Mouse (Mus musculus) megakaryocyte, embryonic 14.5 days (primary cell): Measurements from ENCODE around the gene Sorbs2.

Experiments used
- FLI1 ChIP-seq: IDR thresholded peaks from 2 replicates; pipeline ENCODE4 v1.6.1; 2012; ENCODE audit warnings: low read length, inconsistent platforms, mixed read lengths
- GATA1 ChIP-seq: IDR thresholded peaks from 3 replicates; pipeline ENCODE4 v1.6.1; 2012; ENCODE audit warnings: mixed read lengths, low read length, inconsistent platforms, borderline replicate concordance

DNA sequence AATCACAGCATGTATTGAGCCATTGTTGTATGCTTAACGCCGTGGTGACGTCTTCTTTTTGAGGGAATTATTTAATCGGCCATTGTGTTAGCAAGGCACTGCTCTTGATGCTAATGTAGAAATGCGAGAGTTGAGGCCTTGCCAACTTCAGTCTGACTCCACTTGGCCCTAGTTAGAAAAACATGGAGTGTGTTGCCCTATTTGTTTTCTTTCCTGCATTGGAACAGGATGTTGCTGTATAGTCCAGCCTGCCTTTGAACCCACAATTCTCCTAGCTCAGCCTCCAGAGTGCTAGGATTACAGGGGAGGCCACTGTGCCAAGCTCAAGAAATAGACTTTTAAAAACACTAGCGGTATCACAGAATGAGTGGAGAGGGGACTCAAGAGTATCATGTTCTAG lies 100.8 kb downstream of the Sorbs2 start:
- TF ChIP-seq GATA1 (no peak), FLI1 (no peak)
